Comparison of ENCODE assay signal across 27 mouse cellular contexts in genomic region chr8:26630544-26630943, GRCm38 (mm10).
DNase-seq lines count a peak whose midpoint lies in the region; ATAC-seq and TF ChIP-seq lines count a peak whose summit lies in the region.
"Had no signal": no experiment of that assay in that cellular context is flagged by ENCODE, and none has a peak within 500 bp of the region (broad histone marks: within the 10 kb centered on the region; RNA-seq: fewer than 3 reads in every experiment).

No protein-coding gene starts in this region.

- no peaks in the 10 kb centered on the region for H3K79me2 ChIP-seq in CH12.LX (replicated peaks; ENCODE audit: control insufficient read depth, extremely low read depth, insufficient read depth, poor library complexity, severe bottlenecking)

- in situ Hi-C loops in CH12.LX (cut with MboI; ENCODE audit: low pct_ligation_motif_present, low pct_unique_long_range_greater_than_20kb, low sequenced_read_pairs): no loop called here

- WGBS in neural tube, embryonic 15.5 days: 88% methylated on average over 2 of the region's 2 CpGs

- TF ChIP-seq RAD21 in CH12.LX (IDR thresholded peaks at IDR 0.05; ENCODE audit: low read depth, low read length): no peak

- H3K4me1 ChIP-seq in neural tube, embryonic 15.5 days: peaks cover 23% of the 10 kb centered on the region
- H3K4me1 ChIP-seq in CH12.LX (ENCODE audit: control insufficient read depth in 1 of 2, insufficient read depth in 2 of 2): peaks cover 5 to 21% of the 10 kb centered on the region in 2 experiments

- no peak overlapping the region for H3K4me3 ChIP-seq in neural tube, embryonic 15.5 days (replicated peaks)
- no peak overlapping the region for H3K4me3 ChIP-seq in CH12.LX (replicated peaks in 1 of 3; ENCODE audit: low read depth in 2 of 3, low read length in 2 of 3, poor library complexity in 1 of 3)
- H3K4me3 ChIP-seq: embryonic facial prominence, embryonic 10.5 days; embryonic facial prominence, embryonic 13.5 days; erythroblast, embryonic 14.5 days; forebrain, embryonic 12.5 days; forebrain, embryonic 15.5 days; heart, adult 2 months; heart, embryonic 10.5 days; heart, embryonic 13.5 days had no signal

- no peak for TF ChIP-seq EP300 in CH12.LX (IDR thresholded peaks at IDR 0.05; ENCODE audit: low read length)

- dilution Hi-C loops in CH12.LX (cut with MboI; ENCODE audit: extremely low pct_ligation_motif_present, extremely low pct_unique_long_range_greater_than_20kb, low sequenced_read_pairs): no loop called here

- DNase-seq in neural tube, embryonic 10.5 days (ENCODE audit: extremely low spot score, low spot score): peak; percentile 8
- DNase-seq in CH12.LX (ENCODE audit: extremely low read depth) (peak; percentile 46), liver (no peak)
- DNase-seq in cerebellum, postnatal 25 days: no peak
- no peak for DNase-seq in adrenal gland, postnatal 10 days
- DNase-seq: adrenal gland, adult 2 months; adrenal gland, postnatal 25 days; cerebellum, adult 11-12 months; cerebellum, adult 8-10 months; cerebellum, postnatal 14 days; embryo, embryonic 11 days; gastrocnemius, postnatal 25 days; heart, adult 2 months; heart, postnatal 14 days; heart, postnatal 4 days had no signal

- ATAC-seq in neural tube, embryonic 15.5 days (ENCODE audit: low FRiP score): no peak
- ATAC-seq in megakaryocyte progenitor cell, adult 5-6 weeks (replicated peaks; ENCODE audit: poor library complexity): peak; percentile 50
- ATAC-seq: forebrain, embryonic 15.5 days; hindbrain, postnatal 0 days; inflammation-experienced regulatory T-cells, adult 6 months had no signal

- no peaks in the 10 kb centered on the region for H3K36me3 ChIP-seq in neural tube, embryonic 15.5 days
- H3K36me3 ChIP-seq in CH12.LX (replicated peaks in 1 of 2; ENCODE audit: control insufficient read depth in 1 of 2, insufficient read depth in 1 of 2, low read length in 1 of 2): no peaks in the 10 kb centered on the region
- H3K36me3 ChIP-seq: embryonic facial prominence, embryonic 10.5 days; embryonic facial prominence, embryonic 13.5 days; forebrain, embryonic 12.5 days; forebrain, embryonic 15.5 days; heart, embryonic 10.5 days; heart, embryonic 13.5 days had no signal

- no peaks in the 10 kb centered on the region for H3K9me3 ChIP-seq in neural tube, embryonic 15.5 days (replicated peaks)
- H3K9me3 ChIP-seq in CH12.LX (replicated peaks; ENCODE audit: low read length): no peaks in the 10 kb centered on the region
- H3K9me3 ChIP-seq: embryonic facial prominence, embryonic 10.5 days; embryonic facial prominence, embryonic 13.5 days; forebrain, embryonic 12.5 days; forebrain, embryonic 15.5 days; heart, embryonic 10.5 days; heart, embryonic 13.5 days had no signal

- TF ChIP-seq CTCF in CH12.LX (conservative IDR thresholded peaks at IDR 0.05 in 1 of 2, IDR thresholded peaks at IDR 0.05 in 1 of 2; ENCODE audit: low read depth in 2 of 2, low read length in 2 of 2): no peak

- H3K27ac ChIP-seq in neural tube, embryonic 15.5 days (replicated peaks): no peak overlapping the region
- no peak overlapping the region for H3K27ac ChIP-seq in CH12.LX (ENCODE audit: insufficient read depth, low read depth)
- H3K27ac ChIP-seq: embryonic facial prominence, embryonic 10.5 days; embryonic facial prominence, embryonic 13.5 days; forebrain, embryonic 12.5 days; forebrain, embryonic 15.5 days; heart, adult 2 months; heart, embryonic 10.5 days; heart, embryonic 13.5 days; hindbrain, embryonic 14.5 days; hindbrain, postnatal 0 days had no signal

- H3K4me2 ChIP-seq in neural tube, embryonic 15.5 days: no peak overlapping the region
- H3K4me2 ChIP-seq in CH12.LX (ENCODE audit: insufficient read depth, low read depth, poor library complexity, severe bottlenecking): no peak overlapping the region
- H3K4me2 ChIP-seq: embryonic facial prominence, embryonic 13.5 days; forebrain, embryonic 12.5 days; forebrain, embryonic 15.5 days; heart, embryonic 13.5 days; hindbrain, embryonic 14.5 days had no signal

- H3K27me3 ChIP-seq in neural tube, embryonic 15.5 days (replicated peaks): peaks cover 4% of the 10 kb centered on the region
- no peaks in the 10 kb centered on the region for H3K27me3 ChIP-seq in CH12.LX (replicated peaks)
- H3K27me3 ChIP-seq: embryonic facial prominence, embryonic 13.5 days; forebrain, embryonic 12.5 days; forebrain, embryonic 15.5 days had no signal

- H3K9ac ChIP-seq in neural tube, embryonic 15.5 days (replicated peaks): no peak overlapping the region
- H3K9ac ChIP-seq in CH12.LX (ENCODE audit: insufficient read depth, low read depth): no peak overlapping the region
- H3K9ac ChIP-seq: embryonic facial prominence, embryonic 13.5 days; forebrain, embryonic 12.5 days; forebrain, embryonic 15.5 days; heart, embryonic 13.5 days; hindbrain, embryonic 14.5 days had no signal

- no peak for TF ChIP-seq POLR2A in CH12.LX (IDR thresholded peaks at IDR 0.05; ENCODE audit: low read depth, low read length)

TF ChIP-seq in CH12.LX, 34 proteins besides CTCF, POLR2A, EP300 and RAD21:
- TF ChIP-seq USF1 (IDR thresholded peaks at IDR 0.05; ENCODE audit: low read depth, low read length) (peak; percentile 48), RCOR1 (conservative IDR thresholded peaks at IDR 0.05; ENCODE audit: low read depth, low read length) (no peak), TCF12 (IDR thresholded peaks at IDR 0.05; ENCODE audit: low read depth, low read length) (no peak), IRF4 (IDR thresholded peaks at IDR 0.05; ENCODE audit: low read depth, low read length) (no peak)

Comparison
In these comparisons a context has a peak if more than half of its experiments do, and no peak if none do; other contexts are left out.
1. DNase-seq: peak in neural tube, embryonic 10.5 days (single experiment) and CH12.LX (single experiment); none in liver (single experiment), cerebellum, postnatal 25 days (0 of 2) and adrenal gland, postnatal 10 days (single experiment).